Mouse (Mus musculus): ENCODE results near the gene Ccdc92b. TPM values are rescaled to one million over a fixed set of nuclear protein-coding genes. Genes with fewer than 3 reads are reported as not detected.

Gene Ccdc92b
- polyA plus RNA-seq, 1 experiment from 2014 or later, result 0.74 TPM

GRCm38 (mm10) chr11:74670151-74670550 lies 50.7 kb downstream of the Ccdc92b start:
- ATAC-seq (replicated peaks; ENCODE audit: insufficient number of reproducible peaks, low FRiP score, low TSS enrichment, low read depth), result no peak
- DNase-seq (ENCODE audit: low spot score), result no peak
- Histone ChIP-seq H3K9ac (replicated peaks; ENCODE audit: low read length) (no peak overlapping the region), H3K27ac (replicated peaks; ENCODE audit: low read depth, low read length) (no peak overlapping the region), H3K4me3 (ENCODE audit: low read depth, low read length) (no peak overlapping the region), H3K27me3 (ENCODE audit: control insufficient read depth, insufficient read depth, low read length) (no peaks in the 10 kb centered on the region), H3K36me3 (replicated peaks; ENCODE audit: control insufficient read depth, insufficient read depth, low read depth, low read length) (peaks cover 4% of the 10 kb centered on the region), H3K9me3 (replicated peaks; ENCODE audit: control insufficient read depth, low read length) (no peaks in the 10 kb centered on the region), H3K4me1 (ENCODE audit: control insufficient read depth, insufficient read depth, low read length) (no peaks in the 10 kb centered on the region), H3K4me2 (ENCODE audit: low read depth, low read length) (no peak overlapping the region)

GRCm38 (mm10) chr11:74671013-74671412 lies 51.6 kb downstream of the Ccdc92b start:
- Histone ChIP-seq H3K4me1 (ENCODE audit: control insufficient read depth, insufficient read depth, low read length) (no peaks in the 10 kb centered on the region), H3K27me3 (ENCODE audit: control insufficient read depth, insufficient read depth, low read length) (no peaks in the 10 kb centered on the region), H3K4me2 (ENCODE audit: low read depth, low read length) (no peak overlapping the region), H3K4me3 (ENCODE audit: low read depth, low read length) (no peak overlapping the region), H3K9ac (replicated peaks; ENCODE audit: low read length) (no peak overlapping the region), H3K27ac (replicated peaks; ENCODE audit: low read depth, low read length) (no peak overlapping the region), H3K9me3 (replicated peaks; ENCODE audit: control insufficient read depth, low read length) (no peaks in the 10 kb centered on the region), H3K36me3 (replicated peaks; ENCODE audit: control insufficient read depth, insufficient read depth, low read depth, low read length) (peaks cover 4% of the 10 kb centered on the region)
- DNase-seq (ENCODE audit: low spot score), result no peak
- 90% methylated on average over 1 of the region's 1 CpGs for WGBS
- no peak for ATAC-seq (replicated peaks; ENCODE audit: insufficient number of reproducible peaks, low FRiP score, low TSS enrichment, low read depth)

DNA sequence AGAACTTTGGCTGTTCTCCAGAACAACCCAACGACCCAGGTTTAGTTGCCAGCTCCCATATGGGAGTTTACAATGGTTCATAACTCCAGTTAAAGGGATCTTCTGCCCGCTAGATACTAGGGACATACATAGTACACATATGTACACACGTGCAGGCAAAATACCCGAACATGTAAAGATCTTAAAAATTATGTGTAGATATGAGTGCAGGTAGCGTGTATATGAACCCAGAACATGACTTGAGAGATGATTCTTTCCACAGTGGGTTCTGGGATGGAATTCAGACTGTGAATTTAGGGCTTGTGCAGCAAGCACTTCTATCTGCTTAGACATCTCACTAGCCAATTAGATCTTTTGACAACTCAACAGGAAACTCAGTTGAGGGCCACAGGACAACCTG lies 52.4 kb downstream of the Ccdc92b start:
- no peaks in the 10 kb centered on the region for H3K4me1 ChIP-seq (ENCODE audit: control insufficient read depth, insufficient read depth, low read length)
- H3K27me3 ChIP-seq (ENCODE audit: control insufficient read depth, insufficient read depth, low read length), result no peaks in the 10 kb centered on the region
- peaks cover 4% of the 10 kb centered on the region for H3K36me3 ChIP-seq (replicated peaks; ENCODE audit: control insufficient read depth, insufficient read depth, low read depth, low read length)
- 93% methylated on average over 5 of the region's 5 CpGs for WGBS
- ATAC-seq (replicated peaks; ENCODE audit: insufficient number of reproducible peaks, low FRiP score, low TSS enrichment, low read depth) (no peak), DNase-seq (ENCODE audit: low spot score) (no peak)
- no peaks in the 10 kb centered on the region for H3K9me3 ChIP-seq (replicated peaks; ENCODE audit: control insufficient read depth, low read length)
- H3K9ac ChIP-seq (replicated peaks; ENCODE audit: low read length), result no peak overlapping the region
- no peak overlapping the region for H3K4me3 ChIP-seq (ENCODE audit: low read depth, low read length)
- no peak overlapping the region for H3K4me2 ChIP-seq (ENCODE audit: low read depth, low read length)
- no peak overlapping the region for H3K27ac ChIP-seq (replicated peaks; ENCODE audit: low read depth, low read length)

- 79% methylated on average over 6 of the region's 6 CpGs for WGBS
- peak; percentile 9 for DNase-seq (ENCODE audit: low spot score)
- Histone ChIP-seq H3K27ac (replicated peaks; ENCODE audit: low read depth, low read length) (no peak overlapping the region), H3K36me3 (replicated peaks; ENCODE audit: control insufficient read depth, insufficient read depth, low read depth, low read length) (peaks cover under 1% of the 10 kb centered on the region), H3K9ac (replicated peaks; ENCODE audit: low read length) (no peak overlapping the region), H3K4me1 (ENCODE audit: control insufficient read depth, insufficient read depth, low read length) (no peaks in the 10 kb centered on the region), H3K4me3 (ENCODE audit: low read depth, low read length) (no peak overlapping the region), H3K9me3 (replicated peaks; ENCODE audit: control insufficient read depth, low read length) (no peaks in the 10 kb centered on the region), H3K27me3 (ENCODE audit: control insufficient read depth, insufficient read depth, low read length) (no peaks in the 10 kb centered on the region), H3K4me2 (ENCODE audit: low read depth, low read length) (no peak overlapping the region)
- ATAC-seq (replicated peaks; ENCODE audit: insufficient number of reproducible peaks, low FRiP score, low TSS enrichment, low read depth), result no peak
These were observed 53.6 kb downstream of the Ccdc92b start for GRCm38 (mm10) chr11:74672901-74673513.

DNA sequence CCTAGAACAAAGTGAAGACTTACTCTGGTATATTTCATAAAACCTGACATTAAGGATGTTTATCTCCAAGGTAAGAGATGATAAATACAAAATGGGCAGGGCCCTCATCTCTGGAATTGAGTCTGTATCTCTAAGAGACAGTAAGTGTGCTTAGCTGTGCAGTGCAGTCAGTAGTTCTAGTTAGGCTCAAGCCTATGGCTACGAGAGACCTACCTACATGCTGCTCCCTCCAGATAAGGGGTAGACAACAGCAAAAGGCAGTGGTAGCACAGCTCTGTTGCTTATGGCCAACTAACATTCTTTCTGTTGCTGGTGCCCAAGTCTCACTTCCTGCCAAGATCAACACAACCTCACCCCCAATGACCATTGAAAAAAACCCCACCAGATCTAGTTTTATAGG lies 54.2 kb downstream of the Ccdc92b start:
- Histone ChIP-seq H3K36me3 (replicated peaks; ENCODE audit: control insufficient read depth, insufficient read depth, low read depth, low read length) (peaks cover 5% of the 10 kb centered on the region), H3K4me3 (ENCODE audit: low read depth, low read length) (no peak overlapping the region), H3K27ac (replicated peaks; ENCODE audit: low read depth, low read length) (no peak overlapping the region), H3K4me1 (ENCODE audit: control insufficient read depth, insufficient read depth, low read length) (no peaks in the 10 kb centered on the region), H3K9ac (replicated peaks; ENCODE audit: low read length) (no peak overlapping the region), H3K27me3 (ENCODE audit: control insufficient read depth, insufficient read depth, low read length) (no peaks in the 10 kb centered on the region), H3K9me3 (replicated peaks; ENCODE audit: control insufficient read depth, low read length) (no peaks in the 10 kb centered on the region), H3K4me2 (ENCODE audit: low read depth, low read length) (no peak overlapping the region)
- WGBS, result 86% methylated on average over 1 of the region's 1 CpGs
- DNase-seq (ENCODE audit: low spot score) (no peak), ATAC-seq (replicated peaks; ENCODE audit: insufficient number of reproducible peaks, low FRiP score, low TSS enrichment, low read depth) (no peak)

- DNase-seq (ENCODE audit: low spot score) (no peak), ATAC-seq (replicated peaks; ENCODE audit: insufficient number of reproducible peaks, low FRiP score, low TSS enrichment, low read depth) (no peak)
- H3K36me3 ChIP-seq (replicated peaks; ENCODE audit: control insufficient read depth, insufficient read depth, low read depth, low read length), result peaks cover 7% of the 10 kb centered on the region
These were observed 55.3 kb downstream of the Ccdc92b start for GRCm38 (mm10) chr11:74674713-74675112.

GRCm38 (mm10) chr11:74675156-74675555 lies 55.8 kb downstream of the Ccdc92b start:
- Histone ChIP-seq H3K27ac (replicated peaks; ENCODE audit: low read depth, low read length) (no peak overlapping the region), H3K9ac (replicated peaks; ENCODE audit: low read length) (no peak overlapping the region), H3K36me3 (replicated peaks; ENCODE audit: control insufficient read depth, insufficient read depth, low read depth, low read length) (peaks cover 7% of the 10 kb centered on the region), H3K4me3 (ENCODE audit: low read depth, low read length) (no peak overlapping the region), H3K4me1 (ENCODE audit: control insufficient read depth, insufficient read depth, low read length) (no peaks in the 10 kb centered on the region), H3K4me2 (ENCODE audit: low read depth, low read length) (no peak overlapping the region), H3K27me3 (ENCODE audit: control insufficient read depth, insufficient read depth, low read length) (no peaks in the 10 kb centered on the region), H3K9me3 (replicated peaks; ENCODE audit: control insufficient read depth, low read length) (no peaks in the 10 kb centered on the region)
- ATAC-seq (replicated peaks; ENCODE audit: insufficient number of reproducible peaks, low FRiP score, low TSS enrichment, low read depth) (no peak), DNase-seq (ENCODE audit: low spot score) (no peak)
- 92% methylated on average over 4 of the region's 4 CpGs for WGBS

More at GRCm38 (mm10) chr11:74674713-74675112, 55.3 kb downstream of the Ccdc92b start:
- H3K9ac ChIP-seq (replicated peaks; ENCODE audit: low read length), result no peak overlapping the region
- 95% methylated on average over 8 of the region's 8 CpGs for WGBS
- H3K27me3 ChIP-seq (ENCODE audit: control insufficient read depth, insufficient read depth, low read length), result no peaks in the 10 kb centered on the region
- H3K4me1 ChIP-seq (ENCODE audit: control insufficient read depth, insufficient read depth, low read length), result no peaks in the 10 kb centered on the region
- H3K27ac ChIP-seq (replicated peaks; ENCODE audit: low read depth, low read length), result no peak overlapping the region
- no peak overlapping the region for H3K4me3 ChIP-seq (ENCODE audit: low read depth, low read length)
- no peaks in the 10 kb centered on the region for H3K9me3 ChIP-seq (replicated peaks; ENCODE audit: control insufficient read depth, low read length)
- H3K4me2 ChIP-seq (ENCODE audit: low read depth, low read length), result no peak overlapping the region

All from embryonic facial prominence, embryonic 11.5 days (tissue).